Mouse (Mus musculus) embryo, embryonic 9.5 days (tissue): Measurements from ENCODE around the gene Alpl.

Experiments used
- DNase-seq: peaks from one replicate; pipeline ENCODE4 v3.0.0-alpha.2; 2017; ENCODE audit errors: extremely low spot score

Alpl gene

GRCm38 (mm10) chr4:137717671-137718070 is 78.5 kb downstream of the Alpl start:
- no peak for DNase-seq

- no peak for DNase-seq
Measured at GRCm38 (mm10) chr4:137717005-137717404, 79.2 kb downstream of the Alpl start.

- no peak for DNase-seq
Measured at GRCm38 (mm10) chr4:137714020-137714624, 82.1 kb downstream of the Alpl start.

- no peak for DNase-seq
Measured at GRCm38 (mm10) chr4:137712963-137713362, 83.2 kb downstream of the Alpl start.

- DNase-seq, result peak; percentile 92
Measured at GRCm38 (mm10) chr4:137707216-137707990, 88.8 kb downstream of the Alpl start.

DNA sequence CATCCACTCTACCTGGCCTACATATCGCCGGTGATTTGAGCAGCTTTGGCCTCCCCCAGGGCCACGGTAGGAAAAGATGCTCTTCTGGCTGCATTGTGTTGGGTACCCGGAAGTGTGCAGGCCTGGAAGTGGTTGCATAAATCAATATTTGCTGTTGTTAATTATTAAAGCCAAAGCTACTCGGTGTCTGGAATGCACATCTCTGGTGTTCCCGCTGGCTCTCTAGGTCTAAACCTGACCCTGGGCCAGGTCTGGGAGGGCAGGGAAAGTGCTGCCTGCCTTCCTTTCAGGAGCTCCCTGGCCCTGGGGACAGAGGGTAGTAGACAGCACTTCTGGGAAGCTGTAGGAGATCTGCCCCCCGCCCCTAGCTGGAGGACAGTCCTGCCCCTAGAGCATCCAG is 89.7 kb downstream of the Alpl start:
- DNase-seq, result no peak

DNA sequence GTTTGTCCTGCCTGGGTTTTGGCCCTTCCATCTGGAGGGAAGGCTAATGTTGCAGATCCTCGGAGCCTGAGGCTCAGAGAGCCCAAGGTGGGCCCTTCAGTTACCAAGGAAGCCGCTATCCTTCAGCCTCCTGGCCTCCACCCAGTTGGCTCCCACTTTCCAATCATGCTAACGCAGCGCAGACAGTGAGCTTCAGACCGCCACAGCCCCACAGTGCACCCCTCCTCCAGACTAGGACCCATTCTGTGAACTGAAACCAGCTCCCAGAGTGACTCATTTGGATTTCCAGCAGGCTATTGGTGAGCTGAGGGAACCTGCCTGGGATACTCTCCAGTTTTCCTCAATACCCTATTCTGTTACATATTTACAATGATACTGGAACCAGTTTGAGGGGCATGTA is 90.8 kb downstream of the Alpl start:
- DNase-seq, result no peak

GRCm38 (mm10) chr4:137704561-137704960 is 91.6 kb downstream of the Alpl start:
- DNase-seq, result no peak

DNA sequence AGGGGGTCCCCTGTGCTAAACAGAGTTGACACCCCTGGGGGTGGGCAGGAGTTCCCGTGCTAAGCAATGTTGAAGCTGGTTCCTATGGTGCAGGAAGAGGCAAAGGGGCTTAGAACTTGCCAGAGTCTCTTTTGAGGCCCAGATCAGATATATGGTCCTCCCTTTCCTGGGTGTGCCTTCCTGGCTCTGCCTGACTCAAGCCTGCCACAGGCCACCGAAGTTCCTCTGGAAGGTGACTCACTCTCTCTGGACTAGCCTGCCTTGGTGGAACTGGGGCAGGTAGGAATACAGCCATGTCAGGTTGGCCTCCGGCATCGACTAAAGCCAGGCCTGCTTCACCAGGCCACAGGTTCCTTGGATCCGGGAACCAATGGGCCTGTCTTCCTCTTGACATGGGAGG is 93.1 kb downstream of the Alpl start:
- DNase-seq, result no peak

DNA sequence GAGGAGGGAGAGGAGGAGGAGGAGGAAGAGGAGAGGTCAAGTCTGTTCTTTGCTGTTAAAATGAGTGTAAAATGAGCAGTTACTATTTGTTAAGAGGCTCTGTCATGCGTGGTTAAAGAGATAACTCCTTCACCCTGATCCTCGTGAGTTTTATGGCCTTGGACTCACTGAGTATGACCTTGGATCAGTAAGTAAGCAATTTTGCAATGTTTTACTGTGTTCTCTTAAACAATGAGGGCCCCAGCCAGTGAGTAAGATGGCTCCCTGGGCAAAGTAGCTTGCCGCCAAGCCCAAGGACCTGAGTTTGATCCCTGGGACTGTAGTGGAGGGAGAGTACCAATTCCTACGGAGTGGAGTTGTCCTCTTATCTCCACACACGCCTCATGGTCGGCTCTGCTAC is 95.2 kb downstream of the Alpl start:
- DNase-seq, result no peak

- DNase-seq, result no peak
Measured at GRCm38 (mm10) chr4:137699264-137700211, 96.6 kb downstream of the Alpl start.

GRCm38 (mm10) chr4:137698076-137698985 is 97.9 kb downstream of the Alpl start:
- DNase-seq, result no peak

- DNase-seq, result no peak
Measured at GRCm38 (mm10) chr4:137697156-137697885, 98.9 kb downstream of the Alpl start.

GRCm38 (mm10) chr4:137695900-137696299 is 100.3 kb downstream of the Alpl start:
- no peak for DNase-seq

GRCm38 (mm10) chr4:137695300-137695699 is 100.9 kb downstream of the Alpl start:
- no peak for DNase-seq

DNA sequence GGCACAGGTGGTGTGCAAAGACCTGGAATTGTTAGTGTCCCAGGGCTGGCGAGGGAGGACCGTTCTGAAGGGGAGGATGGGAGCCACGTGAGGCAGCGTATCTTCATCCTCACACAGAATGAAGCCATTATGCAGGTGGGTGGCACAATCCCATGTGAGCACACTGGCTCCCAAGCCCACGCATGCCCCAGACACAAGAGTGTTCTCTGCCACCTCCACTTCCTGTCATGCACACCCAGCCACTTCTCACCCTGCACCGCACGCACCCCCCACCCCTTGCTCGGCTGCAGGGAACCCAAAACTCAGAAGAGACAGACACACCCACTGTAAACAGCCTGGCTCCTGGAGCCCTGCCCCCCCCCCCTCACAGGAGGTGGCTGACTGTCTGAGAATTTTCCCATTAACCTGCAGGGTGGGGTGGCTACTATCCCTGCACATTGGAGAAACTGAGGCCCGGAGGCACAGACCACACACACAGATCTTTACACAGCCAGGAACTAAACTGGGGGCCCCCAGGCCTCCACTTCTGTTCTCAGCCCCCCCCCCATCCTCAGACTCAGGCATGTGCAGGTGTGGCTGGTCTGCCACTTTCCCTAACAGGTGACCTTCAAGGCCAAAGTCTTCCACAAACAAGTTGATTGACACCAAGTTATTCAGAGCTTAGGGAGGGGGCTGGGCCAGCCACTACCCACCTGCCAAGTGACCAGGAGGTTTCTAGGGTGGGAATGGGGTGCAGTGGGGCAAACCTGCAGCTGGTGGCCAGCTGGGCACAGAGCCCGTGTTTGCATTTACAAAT is 103.9 kb downstream of the Alpl start:
- no peak for DNase-seq
